Mouse (Mus musculus) heart, postnatal 0 days (tissue): ENCODE data around the gene Foxd2.

Experiments used
- CTCF ChIP-seq: IDR thresholded peaks from 2 replicates; pipeline ENCODE4 v1.5.1; 2016; ENCODE audit warnings: antibody characterized with exemption, control low read depth, low read depth
- EP300 ChIP-seq: IDR thresholded peaks from 2 replicates; pipeline ENCODE4 v1.6.1; 2016; ENCODE audit warnings: antibody characterized with exemption, low read depth

DNA sequence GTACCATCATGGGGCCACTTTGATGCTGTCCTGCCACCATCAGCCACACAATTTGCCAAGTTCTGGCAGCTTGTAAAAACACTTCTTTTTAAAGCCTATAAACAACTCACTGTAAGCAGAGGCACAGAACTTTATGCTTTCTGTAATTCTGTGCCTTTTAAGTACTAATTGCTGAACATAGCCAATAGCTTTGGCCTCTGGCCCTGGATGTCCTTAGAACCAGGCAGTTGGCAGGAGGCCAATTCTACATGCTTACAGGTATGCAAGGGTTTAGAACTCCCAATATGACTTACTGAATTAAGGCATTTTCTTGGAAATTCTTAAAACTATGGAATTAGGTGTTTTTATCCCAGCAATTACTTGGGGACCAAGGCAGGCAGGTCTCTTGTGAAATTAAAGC, 48.7 kb upstream of the Foxd2 start:
- TF ChIP-seq CTCF (no peak), EP300 (no peak)
